Mouse (Mus musculus) G1E (cell line): Measurements from ENCODE around the gene Spata32.

ENCODE experiments used
- CTCF ChIP-seq: IDR thresholded peaks from 2 replicates; pipeline ENCODE4 v1.5.1; 2012; ENCODE audit warnings: low read depth, low read length, inconsistent platforms, mixed read lengths
- GATA1 ChIP-seq: IDR thresholded peaks from 2 replicates; pipeline ENCODE4 v1.6.1; 2012; ENCODE audit warnings: borderline replicate concordance, low read length, inconsistent platforms, mixed read lengths
- TAL1 ChIP-seq: conservative IDR thresholded peaks from 2 replicates; pipeline ENCODE4 v1.6.1; 2012; ENCODE audit warnings: low read depth, low read length, inconsistent platforms, mixed read lengths

DNA sequence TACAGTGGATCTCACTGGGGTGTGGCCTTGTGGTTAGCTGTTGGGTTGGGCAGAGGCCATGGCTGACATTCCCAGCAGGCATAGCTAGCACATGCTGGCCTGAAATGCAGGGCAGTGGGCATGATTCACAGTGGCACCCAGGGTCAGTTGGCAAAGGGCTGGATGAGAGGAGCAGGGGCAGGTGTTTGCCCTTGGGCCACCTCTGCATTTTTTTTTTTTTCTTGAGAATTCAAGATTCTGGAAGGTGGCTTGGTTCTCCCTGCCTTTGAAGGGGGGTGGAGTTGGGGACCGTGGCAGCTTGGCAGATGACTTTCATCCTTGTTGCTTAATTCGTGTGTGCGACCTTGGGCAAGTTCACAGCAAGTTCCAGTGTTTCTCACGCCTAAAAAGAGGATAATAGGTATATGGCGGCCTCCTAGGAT is 43.8 kb downstream of the Spata32 start:
- no peak for TF ChIP-seq CTCF
- TF ChIP-seq GATA1: no peak
- no peak for TF ChIP-seq TAL1
